In the genomic region with DNA sequence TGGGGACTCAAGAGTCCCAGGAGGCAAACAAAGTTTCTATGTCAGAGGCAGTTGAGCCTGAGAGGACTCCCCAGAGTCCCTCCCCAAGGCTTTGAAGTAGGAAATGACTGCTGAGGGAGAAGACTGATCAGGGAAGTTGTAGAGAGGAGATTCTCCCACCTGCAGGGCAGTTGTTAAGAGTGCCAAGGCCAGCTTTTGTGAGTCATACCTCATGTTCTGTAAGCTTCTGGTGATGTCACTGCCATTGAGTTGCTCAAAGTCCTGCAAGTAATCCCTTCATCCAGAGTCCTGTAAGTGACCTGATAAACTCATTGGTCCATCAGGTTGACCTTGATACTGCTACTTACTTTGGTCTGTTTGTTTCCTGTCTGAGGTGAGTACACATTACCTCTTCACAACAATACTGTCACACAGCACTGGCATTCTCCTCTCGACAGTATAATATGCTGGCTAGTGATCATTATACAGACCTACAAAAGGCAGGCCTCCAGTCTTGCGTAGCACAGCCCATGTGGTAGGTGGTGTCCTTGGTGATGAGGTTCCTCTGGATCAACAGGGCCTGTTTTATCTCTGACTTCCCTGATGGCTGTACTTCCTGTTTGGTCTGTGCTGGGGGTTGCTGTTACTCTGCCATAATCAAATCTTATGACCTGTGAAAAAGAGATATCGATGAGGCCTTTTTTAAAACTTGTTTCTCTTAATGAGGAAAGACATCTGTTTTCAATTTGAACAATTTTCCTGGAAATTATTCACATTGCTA, we compare ENCODE assay signal across 20 mouse cellular contexts.
DNase-seq lines count a peak whose midpoint lies in the region; ATAC-seq and TF ChIP-seq lines count a peak whose summit lies in the region.
"Had no signal": no experiment of that assay in that cellular context is flagged by ENCODE, and none has a peak within 500 bp of the region (broad histone marks: within the 10 kb centered on the region; RNA-seq: fewer than 3 reads in every experiment).

No protein-coding gene starts in this region.

- H3K9ac ChIP-seq in midbrain, postnatal 0 days (replicated peaks; ENCODE audit: low read length, poor library complexity, severe bottlenecking): no peak overlapping the region
- no peak overlapping the region for H3K9ac ChIP-seq in liver, embryonic 12.5 days
- H3K9ac ChIP-seq: forebrain, embryonic 13.5 days; heart, embryonic 15.5 days; limb, embryonic 15.5 days had no signal

- no peaks in the 10 kb centered on the region for H3K4me1 ChIP-seq in midbrain, postnatal 0 days (ENCODE audit: insufficient read depth, low read length)
- no peaks in the 10 kb centered on the region for H3K4me1 ChIP-seq in midbrain, embryonic 10.5 days
- peaks cover 13% of the 10 kb centered on the region; the same call in 1 of the 2 replicates for H3K4me1 ChIP-seq in liver, embryonic 12.5 days
- H3K4me1 ChIP-seq: forebrain, embryonic 13.5 days; heart, embryonic 15.5 days; limb, embryonic 15.5 days had no signal

- no peak overlapping the region for H3K27ac ChIP-seq in midbrain, postnatal 0 days (ENCODE audit: low read depth, low read length)
- no peak overlapping the region for H3K27ac ChIP-seq in midbrain, embryonic 10.5 days (replicated peaks)
- no peak overlapping the region for H3K27ac ChIP-seq in liver, embryonic 12.5 days
- H3K27ac ChIP-seq: forebrain, embryonic 13.5 days; gastrocnemius, adult 2 months; heart, adult 2 months; heart, embryonic 15.5 days; limb, embryonic 15.5 days had no signal

- H3K36me3 ChIP-seq in midbrain, postnatal 0 days (ENCODE audit: insufficient read depth, low read length): no peaks in the 10 kb centered on the region
- H3K36me3 ChIP-seq in midbrain, embryonic 10.5 days: no peaks in the 10 kb centered on the region
- H3K36me3 ChIP-seq in liver, embryonic 12.5 days: no peaks in the 10 kb centered on the region
- H3K36me3 ChIP-seq: heart, embryonic 15.5 days; limb, embryonic 15.5 days had no signal

- no peaks in the 10 kb centered on the region for H3K9me3 ChIP-seq in midbrain, postnatal 0 days (ENCODE audit: low read length)
- H3K9me3 ChIP-seq in midbrain, embryonic 10.5 days (replicated peaks): no peaks in the 10 kb centered on the region
- no peaks in the 10 kb centered on the region for H3K9me3 ChIP-seq in liver, embryonic 12.5 days (replicated peaks)
- H3K9me3 ChIP-seq: forebrain, embryonic 13.5 days; heart, embryonic 15.5 days; limb, embryonic 15.5 days had no signal

- no peak for TF ChIP-seq CTCF in midbrain, postnatal 0 days (IDR thresholded peaks at IDR 0.05)

- ATAC-seq in midbrain, postnatal 0 days (ENCODE audit: low FRiP score): peak; percentile 60; the same call in 1 of the 2 replicates
- ATAC-seq in liver, embryonic 12.5 days: peak; percentile 79
- ATAC-seq: forebrain, embryonic 13.5 days; lung, postnatal 0 days had no signal

- WGBS in midbrain, postnatal 0 days: 71% methylated on average over 3 of the region's 3 CpGs
- 84% methylated on average over 3 of the region's 3 CpGs for WGBS in midbrain, embryonic 10.5 days
- 18% methylated on average over 3 of the region's 3 CpGs for WGBS in liver, embryonic 12.5 days (ENCODE audit: insufficient replicate concordance)

- H3K4me3 ChIP-seq in midbrain, postnatal 0 days (ENCODE audit: low read depth, low read length): no peak overlapping the region
- H3K4me3 ChIP-seq in midbrain, embryonic 10.5 days: no peak overlapping the region
- no peak overlapping the region for H3K4me3 ChIP-seq in liver, embryonic 12.5 days
- H3K4me3 ChIP-seq: forebrain, embryonic 13.5 days; gastrocnemius, adult 2 months; heart, adult 2 months; heart, embryonic 15.5 days; limb, embryonic 15.5 days had no signal

- peak; percentile 24 for DNase-seq in adrenal gland, adult 2 months
- DNase-seq in adrenal gland, postnatal 10 days: no peak
- no peak for DNase-seq in midbrain, postnatal 0 days (ENCODE audit: low spot score)
- DNase-seq in midbrain, embryonic 10.5 days (ENCODE audit: low spot score): no peak
- no peak for DNase-seq in kidney, postnatal 10 days
- DNase-seq in spleen, postnatal 36 days (ENCODE audit: low spot score in 2 of 2): no peak
- no peak for DNase-seq in lung, postnatal 10 days
- DNase-seq: cerebellum, adult 9-10 months; gastrocnemius, adult 2 months; heart, adult 2 months; kidney, adult 2 months; kidney, postnatal 25 days; layer of hippocampus, adult 9-11 months; spleen, adult 18-20 months had no signal

- no peak overlapping the region for H3K4me2 ChIP-seq in midbrain, postnatal 0 days (ENCODE audit: low read depth, low read length, poor library complexity, severe bottlenecking)
- no peak overlapping the region for H3K4me2 ChIP-seq in liver, embryonic 12.5 days
- H3K4me2 ChIP-seq: forebrain, embryonic 13.5 days; heart, embryonic 15.5 days; limb, embryonic 15.5 days had no signal

- no peaks in the 10 kb centered on the region for H3K27me3 ChIP-seq in midbrain, postnatal 0 days (ENCODE audit: insufficient read depth, low read length)
- no peaks in the 10 kb centered on the region for H3K27me3 ChIP-seq in midbrain, embryonic 10.5 days (ENCODE audit: low read depth, poor library complexity, severe bottlenecking)
- no peaks in the 10 kb centered on the region for H3K27me3 ChIP-seq in liver, embryonic 12.5 days (replicated peaks)
- H3K27me3 ChIP-seq: CH12.LX; forebrain, embryonic 13.5 days; heart, embryonic 15.5 days; limb, embryonic 15.5 days had no signal
